Mouse (Mus musculus): ENCODE measurements around the gene Zfp592.

GRCm38 (mm10) chr7:81072463-81072862, 79.0 kb downstream of the Zfp592 start:
- no peak for TF ChIP-seq ZC3H11A (IDR thresholded peaks at IDR 0.05; ENCODE audit: borderline replicate concordance, low read depth, low read length)
- TF ChIP-seq ZNF384 (IDR thresholded peaks at IDR 0.05; ENCODE audit: low read depth, low read length): no peak
- TF ChIP-seq HCFC1 (IDR thresholded peaks at IDR 0.05; ENCODE audit: borderline replicate concordance, insufficient read depth, low read length): no peak
- no peak for TF ChIP-seq CHD2 (IDR thresholded peaks at IDR 0.05; ENCODE audit: low read depth, low read length)

Data from ES-E14 (cell line).